Mouse (Mus musculus) layer of hippocampus, postnatal 36 days (tissue): Measurements from ENCODE around the gene Rel. TPM values are rescaled to one million over a fixed set of nuclear protein-coding genes. Genes with fewer than 3 reads are reported as not detected.

Experiments used
- DNase-seq, 2 experiments: peaks; one replicate each; pipeline ENCODE4 v3.0.0; 2022
- total RNA-seq, 2 experiments: library from RNA; stranded (reverse); gene quantifications; 2 replicates each; pipeline ENCODE4 v1.2.3; 2021

Gene Rel
- total RNA-seq, 2 experiments from 2014 or later, result 2.6 to 2.7 TPM

DNA sequence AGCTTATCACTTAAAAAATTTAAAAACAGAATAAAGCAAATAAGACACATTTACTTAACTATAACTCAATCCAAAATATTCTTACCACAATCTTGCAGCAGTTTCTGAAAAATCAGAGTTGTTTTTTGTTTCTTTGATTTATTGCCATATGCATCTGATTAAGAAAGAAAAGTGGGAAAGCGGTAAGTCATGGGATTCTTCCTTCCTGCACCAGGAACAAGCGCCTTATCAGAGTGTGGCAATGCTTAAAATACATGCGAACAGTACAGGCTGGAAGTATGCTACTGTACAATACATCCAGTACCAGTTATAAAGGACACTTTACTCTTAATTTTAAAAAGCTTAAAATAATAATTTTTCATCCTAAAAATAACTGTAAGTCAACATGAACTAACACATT is 26.4 kb downstream of the Rel start:
- DNase-seq, result no peak

GRCm38 (mm10) chr11:23741386-23741785 is 29.4 kb downstream of the Rel start:
- DNase-seq, result no peak

DNA sequence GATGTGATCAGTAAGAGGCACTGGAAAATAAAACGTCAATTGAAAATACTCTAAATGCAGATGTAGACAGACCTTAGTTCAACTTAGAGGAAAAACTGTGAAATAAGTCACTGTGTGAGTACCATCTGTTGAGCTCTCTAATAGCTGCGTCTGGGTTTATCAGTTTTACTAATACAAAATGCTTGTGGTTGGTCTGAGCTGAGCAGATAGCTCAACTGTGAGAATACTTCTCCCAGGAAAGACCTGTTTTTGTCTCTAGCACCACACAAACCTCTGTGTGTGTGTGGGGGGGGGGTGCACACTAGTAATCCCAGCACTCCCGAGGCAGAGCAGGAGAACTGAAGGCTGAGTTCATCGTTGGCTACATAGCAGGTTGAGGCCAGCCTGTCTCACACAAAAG is 29.9 kb downstream of the Rel start:
- no peak for DNase-seq

DNA sequence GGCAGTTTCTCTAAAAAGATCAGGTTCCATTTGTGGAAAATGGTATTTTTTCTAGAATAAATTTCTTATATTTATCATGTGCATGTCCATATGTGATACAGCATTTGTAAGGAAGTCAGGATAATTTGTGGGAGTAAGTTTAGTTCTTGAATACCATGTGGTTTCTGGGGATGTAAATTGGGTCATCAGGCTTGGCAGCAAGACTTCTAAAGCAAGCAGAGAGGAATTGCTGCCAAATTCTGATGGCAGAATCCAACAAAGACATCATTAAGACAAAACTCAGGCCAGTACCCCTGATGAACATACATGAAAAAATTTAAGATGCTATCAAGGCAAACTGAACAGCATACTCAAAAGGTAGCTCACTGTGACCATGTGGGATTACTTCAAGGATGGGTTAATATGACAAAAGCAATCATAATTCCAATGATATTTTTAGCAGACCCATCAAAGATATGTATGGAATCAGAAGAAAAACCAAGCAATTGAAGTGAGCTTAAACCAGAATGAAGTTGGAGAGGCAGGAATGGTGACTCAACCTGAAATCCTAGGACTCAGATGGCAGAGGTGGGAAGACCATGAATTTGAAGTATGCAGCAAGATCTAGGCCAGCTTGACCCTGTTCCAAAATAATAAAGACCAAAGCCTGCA is 34.8 kb downstream of the Rel start:
- no peak for DNase-seq

- DNase-seq, result no peak
Observed at GRCm38 (mm10) chr11:23734749-23735286, 36.0 kb downstream of the Rel start.

GRCm38 (mm10) chr11:23732840-23733239 is 37.9 kb downstream of the Rel start:
- DNase-seq, result no peak

GRCm38 (mm10) chr11:23730120-23730519 is 40.6 kb downstream of the Rel start:
- no peak for DNase-seq

GRCm38 (mm10) chr11:23728186-23728585 is 42.6 kb downstream of the Rel start:
- DNase-seq, result no peak

- no peak for DNase-seq
Observed at GRCm38 (mm10) chr11:23726441-23726840, 44.3 kb downstream of the Rel start.

GRCm38 (mm10) chr11:23725850-23726249 is 44.9 kb downstream of the Rel start:
- DNase-seq, result no peak

GRCm38 (mm10) chr11:23722326-23722725 is 48.4 kb downstream of the Rel start:
- DNase-seq, result no peak

DNA sequence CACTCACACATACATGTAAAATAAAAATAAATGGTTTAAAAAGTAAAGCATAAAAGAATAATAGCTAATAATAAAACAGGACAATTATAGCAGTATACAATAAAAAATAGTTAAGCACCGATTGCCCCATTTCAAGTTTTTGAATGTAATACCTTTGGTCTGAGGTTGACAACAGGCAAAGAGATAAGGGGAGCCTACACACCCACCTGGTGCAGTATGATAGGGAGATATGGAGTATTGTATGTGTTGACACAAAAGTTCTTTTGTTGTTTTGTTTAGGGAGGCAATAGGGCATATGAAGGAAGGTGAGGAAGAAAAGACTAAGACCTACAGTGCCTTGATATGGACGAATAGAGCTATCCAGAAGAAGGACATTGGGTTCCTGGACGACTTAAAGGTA is 50.9 kb downstream of the Rel start:
- no peak for DNase-seq

DNA sequence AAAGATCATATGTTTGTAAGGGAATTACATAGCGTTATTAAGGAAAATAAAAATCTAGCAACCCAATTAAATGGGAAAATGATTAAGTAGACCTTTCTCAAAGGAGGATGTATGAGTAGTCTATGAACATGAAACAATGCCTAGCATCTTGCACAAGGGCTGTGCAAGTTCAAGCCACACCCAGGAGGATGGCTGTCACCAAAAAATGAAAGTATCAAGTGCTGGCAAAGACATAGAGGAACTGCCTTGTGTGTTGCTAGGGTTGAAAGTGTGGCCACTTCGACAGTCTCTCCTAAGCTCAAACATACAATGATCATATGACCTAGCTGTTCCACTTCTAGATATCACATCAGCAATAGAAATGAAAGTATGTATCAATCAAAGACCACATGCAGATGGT is 51.9 kb downstream of the Rel start:
- DNase-seq, result no peak

DNA sequence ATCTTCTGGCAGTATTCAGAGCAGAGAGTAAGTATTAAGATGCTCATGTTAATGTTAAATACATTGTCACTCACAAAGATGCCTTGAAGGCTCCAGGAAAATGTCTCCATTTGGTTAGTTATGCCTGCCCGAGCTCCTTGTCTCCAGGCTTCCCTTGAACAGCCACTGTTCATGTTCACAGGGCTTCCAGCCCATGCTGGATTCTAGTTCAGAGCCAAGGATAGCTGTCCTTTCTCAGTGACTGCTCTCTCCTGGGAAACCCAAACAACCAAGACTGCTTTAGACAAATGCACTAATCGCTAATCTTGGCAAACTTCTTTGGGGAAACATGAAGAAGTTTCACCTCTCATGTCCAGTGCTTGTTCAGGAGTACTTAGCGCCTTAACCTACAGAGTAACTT is 58.5 kb downstream of the Rel start:
- DNase-seq, result no peak

GRCm38 (mm10) chr11:23704604-23705294 is 66.0 kb downstream of the Rel start:
- DNase-seq, result no peak

GRCm38 (mm10) chr11:23701831-23702230 is 68.9 kb downstream of the Rel start:
- DNase-seq, result no peak

DNA sequence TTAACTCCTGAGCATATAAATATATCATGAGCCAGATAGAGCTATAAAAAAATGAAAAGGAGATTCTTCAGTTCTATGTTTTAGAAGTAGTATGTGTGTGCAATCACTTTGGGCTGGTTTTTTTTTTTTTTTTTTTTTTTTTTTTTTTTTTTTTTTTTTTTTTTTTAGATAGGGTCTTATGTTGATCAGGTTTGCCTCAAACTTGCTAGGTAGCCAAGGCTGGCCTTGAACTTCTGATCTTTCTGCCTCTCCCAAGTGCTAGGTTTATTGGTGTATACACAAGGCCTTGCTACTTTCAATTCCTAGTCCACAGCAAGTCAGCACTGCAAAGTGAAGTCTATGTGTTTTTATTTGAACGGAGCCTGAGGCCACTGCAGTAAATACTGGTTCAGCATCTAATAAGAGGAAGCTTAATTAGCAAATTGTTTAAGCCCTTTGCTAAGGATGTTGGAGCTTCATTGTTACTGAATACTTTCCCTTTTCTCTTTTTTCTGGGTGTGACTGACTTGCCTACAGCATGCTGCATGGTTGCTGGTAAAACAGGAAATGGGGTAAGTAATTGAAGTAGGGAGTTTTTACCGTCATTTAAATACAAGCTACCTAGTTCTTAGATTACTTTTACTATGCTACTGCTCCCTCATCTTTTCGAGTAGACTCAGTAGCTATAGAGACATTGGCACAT is 71.2 kb downstream of the Rel start:
- no peak for DNase-seq

- no peak for DNase-seq
Observed at GRCm38 (mm10) chr11:23698526-23698925, 72.2 kb downstream of the Rel start.

DNA sequence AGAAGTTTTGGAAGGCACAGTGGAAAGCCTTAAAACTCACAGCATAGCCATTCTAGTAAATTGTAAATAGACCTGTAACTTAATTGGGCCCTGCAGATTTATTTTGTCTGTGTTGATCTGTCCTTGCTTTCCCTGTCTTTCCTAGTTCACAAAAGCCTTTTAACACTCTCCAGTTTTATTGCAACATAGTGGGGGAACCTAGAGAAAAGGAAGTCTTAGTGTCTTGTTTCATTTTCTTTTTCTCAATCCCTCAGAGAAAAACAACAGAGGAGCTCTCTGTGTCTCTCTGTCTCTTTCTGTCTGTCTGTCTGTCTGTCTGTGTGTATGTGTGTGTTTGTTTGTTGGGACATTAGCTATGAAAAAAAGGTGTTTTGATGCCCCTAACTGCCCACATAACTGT is 74.9 kb downstream of the Rel start:
- no peak for DNase-seq

GRCm38 (mm10) chr11:23693286-23693685 is 77.5 kb downstream of the Rel start:
- DNase-seq, result no peak

DNA sequence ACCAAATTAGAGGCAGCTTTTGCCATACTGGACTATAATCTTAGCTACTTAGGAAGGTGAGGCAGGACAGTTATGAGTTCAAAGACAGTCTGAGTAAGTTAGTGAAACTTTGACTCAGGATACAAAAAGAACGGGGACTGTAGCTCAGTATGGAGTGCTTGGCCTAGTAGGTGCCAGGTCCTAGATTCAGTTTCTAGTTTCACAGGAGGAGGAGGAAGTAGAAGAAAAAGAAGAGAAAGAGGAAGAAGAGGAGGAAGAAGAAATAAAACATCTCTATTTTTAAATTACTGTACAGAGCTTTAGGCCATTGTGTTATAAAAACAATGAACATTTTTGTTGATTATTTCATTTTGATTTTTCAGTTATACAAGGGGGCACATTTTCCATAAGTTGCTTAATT is 82.7 kb downstream of the Rel start:
- no peak for DNase-seq
